Mouse (Mus musculus): ENCODE measurements around the gene Pappa.

Gene Pappa

DNA sequence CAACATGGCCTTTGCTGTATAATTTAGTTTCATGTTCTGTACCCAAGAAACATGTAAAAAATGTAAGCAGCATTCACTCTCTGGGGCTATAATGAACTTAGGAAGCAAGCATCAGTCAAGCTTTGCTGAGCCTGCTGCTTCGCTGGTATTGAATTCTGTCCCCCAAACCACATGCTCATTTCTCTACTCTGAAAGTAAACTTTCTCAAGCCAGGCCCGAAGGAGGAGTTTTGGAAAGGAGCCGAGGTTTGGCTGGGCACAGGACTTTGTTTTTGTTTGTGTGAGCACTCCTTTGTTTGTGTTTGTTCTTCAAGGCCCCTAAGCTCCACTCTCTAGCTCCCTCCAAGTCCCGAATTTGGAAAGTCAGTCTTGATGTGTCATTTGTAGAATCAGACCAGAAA, 148.3 kb downstream of the Pappa start:
- no peak for DNase-seq (ENCODE audit: low spot score)

DNA sequence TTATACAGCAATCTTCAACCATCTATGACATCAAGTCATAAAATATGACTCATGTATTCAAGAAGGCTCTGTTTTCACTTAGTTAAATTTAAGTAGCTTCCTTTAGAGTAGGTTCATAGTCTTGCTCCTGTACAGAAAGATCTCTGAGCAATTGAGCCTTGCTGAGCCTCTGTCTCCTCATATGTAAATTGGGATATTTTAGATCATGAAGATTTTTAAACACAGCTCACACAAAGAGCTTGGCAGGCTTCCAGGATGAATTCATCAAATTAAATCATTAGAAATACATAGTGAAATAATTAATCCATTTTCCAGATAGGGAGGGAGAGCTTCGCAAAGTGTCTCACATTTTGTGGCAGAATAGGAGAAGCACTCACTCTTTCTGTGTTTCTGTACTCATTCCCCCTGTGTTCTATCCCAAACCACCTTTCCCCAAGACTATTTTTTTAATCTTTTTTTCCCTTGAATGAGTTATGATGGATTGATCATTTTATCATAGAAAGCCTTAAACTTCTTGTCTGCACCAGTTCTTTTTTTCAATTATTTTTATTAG, 149.4 kb downstream of the Pappa start:
- no peak for DNase-seq (ENCODE audit: low spot score)

GRCm38 (mm10) chr4:65278451-65279271, 154.7 kb downstream of the Pappa start:
- no peak for DNase-seq (ENCODE audit: low spot score)

- no peak for DNase-seq (ENCODE audit: low spot score)
Observed at GRCm38 (mm10) chr4:65279272-65279653, 155.3 kb downstream of the Pappa start.

- no peak for DNase-seq (ENCODE audit: low spot score)
Observed at GRCm38 (mm10) chr4:65279979-65280677, 156.2 kb downstream of the Pappa start.

GRCm38 (mm10) chr4:65280888-65281287, 156.9 kb downstream of the Pappa start:
- no peak for DNase-seq (ENCODE audit: low spot score)

DNA sequence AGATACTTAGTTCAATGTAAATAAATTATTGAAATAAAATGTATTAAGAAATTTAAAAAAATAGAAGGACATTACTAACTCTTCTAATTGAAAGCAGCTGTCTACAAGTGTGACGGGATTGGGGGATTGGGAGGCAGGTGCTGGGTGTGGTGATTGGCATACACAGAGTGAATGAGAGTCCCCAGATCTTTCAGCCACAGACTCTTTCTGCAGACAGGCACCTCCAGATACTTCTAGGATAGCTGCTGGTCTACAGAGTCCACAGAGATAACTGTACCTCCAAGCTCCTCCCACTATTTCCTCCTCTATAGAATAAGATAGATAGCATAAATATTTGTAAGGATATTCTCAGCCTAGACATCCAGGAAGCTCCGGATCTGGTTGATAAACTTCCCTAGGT, 159.6 kb downstream of the Pappa start:
- no peak for DNase-seq (ENCODE audit: low spot score)

DNA sequence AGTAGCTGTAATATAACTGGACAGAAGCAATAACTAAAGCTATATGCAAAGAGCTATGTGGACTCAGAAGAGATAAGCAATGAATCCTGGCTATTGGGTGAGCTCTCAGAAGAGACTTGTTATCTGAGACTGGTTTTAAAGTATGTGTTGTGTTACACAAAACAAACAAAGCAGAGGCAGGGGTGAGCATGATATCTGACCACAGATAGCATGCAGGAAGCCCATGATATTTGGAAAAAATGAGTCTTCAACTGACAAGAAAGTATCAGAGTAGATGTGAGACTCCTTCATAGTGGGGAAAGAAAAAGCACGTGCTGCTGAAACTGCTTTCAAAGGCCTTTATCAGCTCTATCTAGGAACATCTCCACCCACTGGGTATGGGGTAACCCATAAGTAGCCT, 161.2 kb downstream of the Pappa start:
- no peak for DNase-seq (ENCODE audit: low spot score)

GRCm38 (mm10) chr4:65289247-65289646, 165.3 kb downstream of the Pappa start:
- DNase-seq (ENCODE audit: low spot score): no peak

DNA sequence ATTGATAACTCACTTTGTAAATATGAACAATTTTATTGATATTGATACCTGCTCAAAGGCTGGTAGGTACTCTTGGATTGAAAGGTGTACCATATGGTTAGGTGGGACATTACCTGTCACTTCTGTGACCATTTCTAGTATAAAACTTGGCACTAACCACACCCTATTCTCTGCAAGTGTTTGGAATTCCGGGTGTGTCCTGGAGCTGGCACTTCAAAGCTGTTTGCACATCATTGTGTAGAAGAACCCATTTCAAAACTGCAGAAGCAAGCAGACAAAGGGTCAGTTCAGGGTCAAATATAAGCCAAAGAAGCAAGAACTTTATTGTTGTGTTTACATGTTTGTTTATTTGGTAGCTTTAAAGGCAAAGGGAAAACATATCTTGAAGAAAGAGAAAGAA, 171.8 kb downstream of the Pappa start:
- DNase-seq (ENCODE audit: low spot score): no peak

- no peak for DNase-seq (ENCODE audit: low spot score)
Observed at GRCm38 (mm10) chr4:65296356-65296967, 172.5 kb downstream of the Pappa start.

GRCm38 (mm10) chr4:65296968-65297499, 173.1 kb downstream of the Pappa start:
- no peak for DNase-seq (ENCODE audit: low spot score)

DNA sequence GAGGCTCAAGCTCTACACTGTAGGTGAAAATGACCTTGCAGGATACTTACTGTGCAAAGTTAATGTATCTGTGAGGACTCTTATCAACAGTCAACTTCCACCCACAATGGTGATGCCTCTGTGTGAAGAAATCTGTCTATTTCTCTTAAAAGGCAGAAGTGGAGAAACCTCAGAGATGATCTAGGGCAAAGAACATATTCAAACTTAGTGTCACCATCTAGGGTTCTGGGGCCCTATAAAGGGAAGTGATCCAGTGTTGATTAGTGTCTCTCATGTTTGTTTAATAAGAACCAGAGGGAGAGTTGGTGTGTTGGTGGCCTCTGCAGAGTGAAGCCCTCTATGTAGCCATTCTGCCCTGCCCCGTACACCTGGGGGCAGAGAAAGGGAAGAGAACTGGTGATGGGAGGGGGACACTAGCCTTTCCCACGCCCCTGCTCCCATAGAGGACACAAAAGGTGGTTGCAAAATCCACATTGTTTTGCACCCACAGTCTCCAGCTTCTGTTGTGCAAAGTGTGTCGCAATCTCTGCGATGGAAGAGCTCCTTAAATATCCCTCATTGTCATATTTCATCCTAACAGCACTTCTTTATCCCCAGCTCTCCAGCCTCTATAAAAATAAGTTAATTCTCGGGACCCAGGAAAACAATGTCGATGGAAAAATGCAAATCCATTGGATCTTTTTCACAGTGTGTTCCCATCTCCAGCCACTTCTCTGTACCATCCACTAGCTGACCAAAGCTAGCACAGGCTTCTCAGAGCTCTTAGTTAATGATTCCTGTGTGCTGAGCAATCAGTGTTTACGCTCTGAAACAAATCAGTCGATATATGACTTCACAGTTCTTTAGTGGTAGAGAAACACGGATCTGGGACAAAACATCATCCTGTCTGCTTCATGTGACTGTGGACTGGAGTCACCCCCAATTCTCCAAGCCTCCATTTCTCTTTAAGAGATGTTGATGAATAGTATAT, 174.5 kb downstream of the Pappa start:
- DNase-seq (ENCODE audit: low spot score): no peak

- no peak for DNase-seq (ENCODE audit: low spot score)
Observed at GRCm38 (mm10) chr4:65299365-65299764, 175.4 kb downstream of the Pappa start.

DNA sequence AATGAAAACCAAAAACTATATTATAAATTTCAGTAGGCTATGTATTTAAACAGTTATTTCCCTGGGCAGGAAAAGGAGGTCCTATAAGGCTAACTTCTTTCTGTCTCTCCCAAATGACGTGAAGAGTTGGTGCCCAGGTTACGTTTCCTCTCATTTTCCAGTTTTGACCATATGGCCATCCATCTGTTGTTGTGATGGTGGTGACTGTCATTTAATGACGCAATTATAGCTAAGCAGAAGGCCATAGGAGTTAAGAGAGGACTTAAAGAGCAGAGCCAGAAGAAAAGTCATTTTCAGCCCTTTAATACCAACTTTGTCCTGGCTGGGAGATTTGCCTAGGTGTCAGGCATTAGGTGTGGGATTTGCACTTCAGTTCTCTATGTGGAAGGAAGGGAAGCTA, 176.5 kb downstream of the Pappa start:
- no peak for DNase-seq (ENCODE audit: low spot score)

DNA sequence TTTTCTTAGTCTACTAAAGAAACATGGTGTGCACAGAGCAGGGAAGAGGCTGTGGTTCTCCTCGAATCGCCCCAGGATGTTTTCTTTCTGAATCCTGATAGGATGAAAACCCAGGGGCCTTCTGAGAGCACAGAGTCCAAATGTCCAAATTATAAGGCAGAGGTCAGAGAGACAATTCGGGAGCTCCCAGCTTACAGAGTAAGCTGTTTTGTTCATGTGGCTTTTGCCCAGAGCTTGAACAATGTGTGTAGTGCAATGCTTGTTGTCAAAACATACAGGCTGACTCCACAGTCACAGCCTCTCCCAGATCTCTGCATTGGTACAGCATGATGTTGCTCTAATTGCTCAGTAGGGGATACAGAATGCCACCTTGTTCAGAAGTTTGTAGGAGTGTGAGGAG, 178.7 kb downstream of the Pappa start:
- no peak for DNase-seq (ENCODE audit: low spot score)

DNA sequence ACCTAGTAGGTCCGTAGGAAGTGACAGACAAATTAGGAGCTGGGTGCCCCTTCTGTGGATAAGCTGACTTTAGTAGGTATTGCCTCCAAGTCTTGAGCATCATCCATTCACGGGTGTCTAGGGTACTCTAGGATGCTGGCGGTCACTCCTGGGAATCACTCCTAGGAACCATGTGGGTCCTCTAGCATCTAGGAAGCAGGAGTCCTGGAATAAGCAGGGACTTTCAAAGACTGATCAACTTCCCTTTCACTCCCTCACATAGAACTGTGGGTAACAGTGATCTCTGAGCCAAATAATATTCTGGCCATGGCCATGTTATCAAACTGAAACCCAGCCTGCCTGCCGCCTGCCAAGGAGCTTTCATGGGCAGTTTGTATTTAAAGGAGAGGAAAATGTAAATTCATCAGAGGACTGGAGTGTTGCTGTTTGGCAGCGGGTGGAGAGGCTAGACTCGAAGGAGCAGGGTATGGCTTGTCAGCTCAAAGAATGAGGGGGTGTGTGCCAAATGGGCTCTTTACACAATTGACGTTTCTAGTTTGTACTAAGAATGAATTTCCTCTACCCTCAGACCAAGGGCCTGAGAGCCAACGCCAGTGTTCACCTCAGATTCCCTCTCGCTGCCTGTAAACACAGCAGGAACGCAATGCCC, 194.0 kb downstream of the Pappa start:
- peak; percentile 32 for DNase-seq (ENCODE audit: low spot score)

DNA sequence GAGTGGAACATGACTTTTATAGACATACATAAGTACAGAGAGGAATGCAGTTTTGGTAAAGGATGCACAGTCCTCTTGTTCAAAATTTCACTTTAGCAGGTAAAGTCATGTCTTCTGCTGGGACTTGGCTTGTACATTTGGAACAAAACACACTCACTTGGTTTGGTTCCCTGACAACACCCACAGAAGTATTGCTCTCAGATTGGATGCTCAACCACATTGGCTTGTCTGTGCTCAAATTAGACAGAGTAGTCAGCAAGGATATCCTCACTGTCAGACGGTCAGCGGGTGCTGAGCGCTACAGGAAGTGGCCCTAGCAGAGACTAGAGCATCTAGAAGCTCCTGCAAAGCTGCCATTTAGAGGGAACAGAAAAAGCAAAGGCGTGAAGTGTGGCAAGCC, 197.4 kb downstream of the Pappa start:
- DNase-seq (ENCODE audit: low spot score): no peak

DNA sequence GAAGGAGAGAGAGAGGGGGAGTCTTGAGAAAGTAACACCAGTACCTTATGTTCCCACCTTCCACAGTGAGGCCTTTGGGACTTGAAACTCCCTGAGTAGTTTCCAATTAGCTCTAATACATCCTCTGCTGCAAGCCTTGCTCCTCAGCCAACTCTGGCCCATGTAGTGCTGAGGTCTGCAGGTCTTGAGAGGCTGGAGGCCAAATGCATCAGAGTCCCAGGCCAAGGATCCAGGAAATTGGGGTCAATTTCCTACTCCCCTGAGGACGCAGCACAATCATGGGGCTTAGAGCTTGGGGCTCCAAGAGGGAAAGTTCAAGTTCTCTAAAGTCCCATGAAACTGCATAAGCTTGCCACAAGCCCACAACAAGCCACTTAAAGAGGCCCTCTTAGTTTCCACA, 198.0 kb downstream of the Pappa start:
- DNase-seq (ENCODE audit: low spot score): no peak

DNA sequence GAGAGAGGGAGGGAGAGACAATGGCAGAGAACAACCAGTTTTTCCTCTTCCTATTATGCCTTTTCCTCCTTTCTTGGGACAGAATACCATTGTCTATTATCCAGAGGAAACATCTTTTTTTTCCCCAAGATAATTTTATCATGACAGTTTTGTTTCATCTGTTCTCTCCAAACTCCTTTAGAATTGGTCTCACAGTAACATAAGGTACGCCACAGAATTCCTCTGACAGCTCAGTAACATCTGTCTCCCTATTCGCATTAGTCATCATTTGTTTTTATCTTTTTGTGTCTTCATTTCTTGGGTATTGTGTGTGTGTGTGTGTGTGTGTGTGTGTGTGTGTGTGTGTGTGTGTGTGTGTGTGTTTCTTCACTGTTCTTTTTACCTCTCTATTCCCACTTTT, 201.8 kb downstream of the Pappa start:
- DNase-seq (ENCODE audit: low spot score): no peak

Measured in ovary, adult 18-20 months (tissue).